Mouse (Mus musculus) limb, embryonic 14.5 days (tissue): ENCODE measurements around the gene Emilin2. TPM values are rescaled to one million over a fixed set of nuclear protein-coding genes. Genes with fewer than 3 reads are reported as not detected.

Experiments
- ATAC-seq: fragments of 200-750 bp; cut with Nextera tagmentation; 2 replicates; pipeline ENCODE4 v1.8.0; 2017; ENCODE audit warnings: low read depth, moderate number of reproducible peaks, moderate TSS enrichment; ENCODE audit not compliant: low FRiP score
- DNase-seq: peaks from one replicate; pipeline ENCODE4 v3.0.0-alpha.2; 2015; ENCODE audit warnings: low spot score
- H3K27ac ChIP-seq: fragments of 300-500 bp; sonication (generic); replicated peaks from 2 replicates; pipeline ENCODE4 v1.5.1; 2014; ENCODE audit warnings: low read depth, mild to moderate bottlenecking, low read length, moderate library complexity, mixed read lengths
- H3K27me3 ChIP-seq: fragments of 300-500 bp; sonication (generic); 2 replicates; pipeline ENCODE4 v1.6.1; 2014; ENCODE audit warnings: low read length, mixed read lengths; ENCODE audit not compliant: control insufficient read depth, insufficient read depth
- H3K36me3 ChIP-seq: fragments of 300-500 bp; sonication (generic); 2 replicates; pipeline ENCODE4 v1.6.1; 2014; ENCODE audit warnings: mild to moderate bottlenecking, low read length, moderate library complexity, mixed read lengths; ENCODE audit not compliant: control insufficient read depth, insufficient read depth
- H3K4me1 ChIP-seq: fragments of 300-500 bp; sonication (generic); 2 replicates; pipeline ENCODE4 v1.6.1; 2014; ENCODE audit warnings: antibody characterized with exemption, low read length, mixed read lengths; ENCODE audit not compliant: control insufficient read depth, insufficient read depth
- H3K4me2 ChIP-seq: fragments of 300-500 bp; sonication (generic); replicated peaks from 2 replicates; pipeline ENCODE4 v1.6.1; 2014; ENCODE audit warnings: low read depth, mild to moderate bottlenecking, low read length, moderate library complexity; ENCODE audit not compliant: severe bottlenecking
- H3K4me3 ChIP-seq: fragments of 300-500 bp; sonication (generic); replicated peaks from 2 replicates; pipeline ENCODE4 v1.5.1; 2014; ENCODE audit warnings: low read length
- H3K9ac ChIP-seq: fragments of 300-500 bp; sonication (generic); 2 replicates; pipeline ENCODE4 v1.6.1; 2014; ENCODE audit warnings: mild to moderate bottlenecking, low read depth, low read length, moderate library complexity; ENCODE audit not compliant: severe bottlenecking
- H3K9me3 ChIP-seq: fragments of 300-500 bp; sonication (generic); 2 replicates; pipeline ENCODE4 v1.6.1; 2016; ENCODE audit warnings: low read length; ENCODE audit not compliant: control insufficient read depth
- POLR2A ChIP-seq: fragments of 200-500 bp; IDR thresholded peaks from 2 replicates; pipeline ENCODE4 v1.8.0; 2012; ENCODE audit warnings: inconsistent platforms, mild to moderate bottlenecking, moderate library complexity, borderline replicate concordance; ENCODE audit not compliant: insufficient read depth, insufficient read length; ENCODE audit errors: extremely low read depth
- WGBS: fragments of 180-500 bp; shearing (Covaris S2); extraction: QIAGEN DNeasy Blood & Tissue Kit; methylation state at CpG from one replicate; pipeline ENCODE4 v1.1.7; 2014; 5-methylcytosine and 5-hydroxymethylcytosine counted together
- polyA plus RNA-seq, 2 experiments: library from polyadenylated mRNA; depleted of rRNA in 1 of 2; stranded (reverse) in 1 of 2; unstranded in 1 of 2; fragments of >200 nt; fragmentation: Nextera tagmentation in 1 of 2; extraction: Ambion mirVana in 1 of 2; gene quantifications; 2 replicates each; pipeline versions ENCODE4 v1.2.1 to v1.2.3; 2012 to 2014

Emilin2 gene
- polyA plus RNA-seq, 2 experiments = 22.7 to 30.0 TPM

- Histone ChIP-seq H3K27me3 (no peaks in the 10 kb centered on the region), H3K4me2 (no peak overlapping the region), H3K27ac (no peak overlapping the region), H3K36me3 (no peaks in the 10 kb centered on the region), H3K9me3 (no peaks in the 10 kb centered on the region), H3K4me3 (no peak overlapping the region), H3K9ac (no peak overlapping the region), H3K4me1 (peaks cover 11% of the 10 kb centered on the region)
- WGBS = 97% methylated on average over 3 of the region's 3 CpGs
- no peak for DNase-seq
- TF ChIP-seq POLR2A = no peak
- no peak for ATAC-seq
Measured at GRCm38 (mm10) chr17:71207268-71207667, 104.5 kb downstream of the Emilin2 start.

- WGBS = 66% methylated on average over 12 of the region's 12 CpGs
- ATAC-seq (no peak), DNase-seq (no peak)
- no peak overlapping the region for H3K9ac ChIP-seq
- no peaks in the 10 kb centered on the region for H3K9me3 ChIP-seq
- no peak overlapping the region for H3K4me2 ChIP-seq
- H3K4me3 ChIP-seq = no peak overlapping the region
- no peaks in the 10 kb centered on the region for H3K36me3 ChIP-seq
- TF ChIP-seq POLR2A = no peak
- 0 out of 2 replicates have a peak, but pooled peaks cover 4% of the 10 kb centered on the region for H3K4me1 ChIP-seq
- H3K27me3 ChIP-seq = no peaks in the 10 kb centered on the region
- no peak overlapping the region for H3K27ac ChIP-seq
Measured at GRCm38 (mm10) chr17:71206136-71206893, 105.5 kb downstream of the Emilin2 start.

- TF ChIP-seq POLR2A = no peak
- H3K4me2 ChIP-seq = no peak overlapping the region
- WGBS = 75% methylated on average over 6 of the region's 6 CpGs
- no peaks in the 10 kb centered on the region for H3K36me3 ChIP-seq
- ATAC-seq (no peak), DNase-seq (no peak)
- H3K27me3 ChIP-seq = no peaks in the 10 kb centered on the region
- no peak overlapping the region for H3K9ac ChIP-seq
- H3K4me3 ChIP-seq = no peak overlapping the region
- no peak overlapping the region for H3K27ac ChIP-seq
- no peaks in the 10 kb centered on the region for H3K9me3 ChIP-seq
- no peaks in the 10 kb centered on the region for H3K4me1 ChIP-seq
Measured at GRCm38 (mm10) chr17:71204809-71205091, 107.0 kb downstream of the Emilin2 start.

- Histone ChIP-seq H3K27ac (no peak overlapping the region), H3K9me3 (no peaks in the 10 kb centered on the region), H3K27me3 (no peaks in the 10 kb centered on the region), H3K9ac (no peak overlapping the region), H3K4me1 (no peaks in the 10 kb centered on the region), H3K4me3 (no peak overlapping the region), H3K4me2 (no peak overlapping the region), H3K36me3 (no peaks in the 10 kb centered on the region)
- WGBS = 86% methylated on average over 9 of the region's 9 CpGs
- ATAC-seq = no peak
- TF ChIP-seq POLR2A = no peak
- no peak for DNase-seq
Measured at GRCm38 (mm10) chr17:71203998-71204808, 107.6 kb downstream of the Emilin2 start.

Other genes starting within 250 kb of the Emilin2 start
- gene Lpin2, start 129.4 kb downstream of the Emilin2 start, polyA plus RNA-seq (2012; rRNA removed) = 31.4 and 31.5 TPM in 2 replicates
- 36.1 and 40.8 TPM in 2 replicates for gene Lpin2, start 129.4 kb downstream of the Emilin2 start, polyA plus RNA-seq (2014; fragmentation: Nextera tagmentation; extraction: Ambion mirVana)
- 1.1 and 1.9 TPM in 2 replicates for gene Gm4707, start 147.9 kb upstream of the Emilin2 start, polyA plus RNA-seq (2012; rRNA removed)
- 2.0 and 3.4 TPM in 2 replicates for gene Gm4707, start 147.9 kb upstream of the Emilin2 start, polyA plus RNA-seq (2014; fragmentation: Nextera tagmentation; extraction: Ambion mirVana)
- 32.8 and 42.7 TPM in 2 replicates for gene Smchd1, start 163.4 kb upstream of the Emilin2 start, polyA plus RNA-seq (2012; rRNA removed)
- gene Smchd1, start 163.4 kb upstream of the Emilin2 start, polyA plus RNA-seq (2014; fragmentation: Nextera tagmentation; extraction: Ambion mirVana) = 71.4 and 75.6 TPM in 2 replicates
- 9.8 and 18.9 TPM in 2 replicates for gene Ndc80, start 214.9 kb upstream of the Emilin2 start, polyA plus RNA-seq (2012; rRNA removed)
- gene Ndc80, start 214.9 kb upstream of the Emilin2 start, polyA plus RNA-seq (2014; fragmentation: Nextera tagmentation; extraction: Ambion mirVana) = 35.8 and 37.3 TPM in 2 replicates
- gene Spdya, start 240.1 kb upstream of the Emilin2 start, polyA plus RNA-seq (2012; rRNA removed) = 0.79 and 1.0 TPM in 2 replicates
- gene Spdya, start 240.1 kb upstream of the Emilin2 start, polyA plus RNA-seq (2014; fragmentation: Nextera tagmentation; extraction: Ambion mirVana) = 1.3 and 1.5 TPM in 2 replicates